Mouse (Mus musculus) small intestine, adult 2 months (tissue): ENCODE results near the gene Pgm1.

Source experiments
- CTCF ChIP-seq: fragments of 200-500 bp; IDR thresholded peaks from 2 replicates; pipeline ENCODE4 v1.5.1; 2012; ENCODE audit warnings: low read depth, mild to moderate bottlenecking, control low read depth, inconsistent platforms, low read length, moderate library complexity, mixed read lengths; ENCODE audit not compliant: insufficient replicate concordance, insufficient read length; ENCODE audit errors: extremely low read depth
- POLR2A ChIP-seq: fragments of 200-500 bp; IDR thresholded peaks from 2 replicates; pipeline ENCODE4 v1.6.1; 2012; ENCODE audit warnings: low read depth, mild to moderate bottlenecking, control low read depth, inconsistent platforms, low read length, moderate library complexity

GRCm38 (mm10) chr4:100007721-100008120 lies 78.5 kb downstream of the Pgm1 start:
- no peak for TF ChIP-seq CTCF
- no peak for TF ChIP-seq POLR2A
